8 mouse cellular contexts compared by ENCODE assay signal in genomic region chr9:108808163-108808665, GRCm38 (mm10). TPM values are rescaled to one million over a fixed set of nuclear protein-coding genes. Genes with fewer than 3 reads are reported as not detected.
DNase-seq lines count a peak whose midpoint lies in the region; ATAC-seq and TF ChIP-seq lines count a peak whose summit lies in the region.

Gene Nckipsd, plus strand, starts transcription at chr9:108808368.

- TF ChIP-seq POLR2A in liver, adult 2 months (IDR thresholded peaks at IDR 0.05; ENCODE audit: extremely low read depth, insufficient read depth, low read length), result 0 out of 2 replicates have a peak, but pooled peaks have one; percentile 39

- H3K4me3 ChIP-seq in heart, embryonic 13.5 days, result peak within 1 kb of the TSS; percentile 73
- H3K4me3 ChIP-seq in kidney, postnatal 0 days (replicated peaks; ENCODE audit: low read depth, low read length), result peak within 1 kb of the TSS; percentile 74
- peak within 1 kb of the TSS; percentile 91 for H3K4me3 ChIP-seq in liver, adult 2 months (ENCODE audit: insufficient read depth, low read depth, low read length)

- H3K36me3 ChIP-seq in heart, embryonic 13.5 days, result peaks cover 67% of the 10 kb centered on the region
- peaks cover 38% of the 10 kb centered on the region for H3K36me3 ChIP-seq in kidney, postnatal 0 days (ENCODE audit: insufficient read depth, low read length)
- peaks cover 26% of the 10 kb centered on the region for H3K36me3 ChIP-seq in liver, adult 2 months (ENCODE audit: control insufficient read depth, insufficient read depth, low read length)

- H3K79me2 ChIP-seq in liver, adult 2 months (ENCODE audit: control insufficient read depth, insufficient read depth, low read length), result no peaks in the 10 kb centered on the region

- H3K9me3 ChIP-seq in heart, embryonic 13.5 days, result no peaks in the 10 kb centered on the region
- no peaks in the 10 kb centered on the region for H3K9me3 ChIP-seq in kidney, postnatal 0 days (replicated peaks; ENCODE audit: low read length)

- under 1% methylated on average over 62 of the region's 62 CpGs for WGBS in heart, embryonic 13.5 days
- WGBS in kidney, postnatal 0 days, result under 1% methylated on average over 44 of the region's 62 CpGs
- 1% methylated on average over 62 of the region's 62 CpGs for WGBS in liver, adult 2 months

- peak within 1 kb of the TSS; percentile 33 for H3K27ac ChIP-seq in heart, embryonic 13.5 days (replicated peaks)
- H3K27ac ChIP-seq in kidney, postnatal 0 days, result peak within 1 kb of the TSS; percentile 48
- H3K27ac ChIP-seq in liver, adult 2 months (replicated peaks; ENCODE audit: insufficient read depth, low read depth, low read length), result peak within 1 kb of the TSS; percentile 23; the same call in 1 of the 2 replicates

- peak within 1 kb of the TSS; percentile 84 for H3K4me2 ChIP-seq in heart, embryonic 13.5 days
- peak within 1 kb of the TSS; percentile 95 for H3K4me2 ChIP-seq in kidney, postnatal 0 days (ENCODE audit: low read length)

- peaks cover 49% of the 10 kb centered on the region for H3K4me1 ChIP-seq in heart, embryonic 13.5 days
- H3K4me1 ChIP-seq in kidney, postnatal 0 days (replicated peaks; ENCODE audit: insufficient read depth, low read length), result peaks cover 7% of the 10 kb centered on the region; the same call in 1 of the 2 replicates
- H3K4me1 ChIP-seq in liver, adult 2 months (ENCODE audit: control insufficient read depth, insufficient read depth, low read length), result peaks cover 4% of the 10 kb centered on the region; the same call in 1 of the 2 replicates

- DNase-seq in CD4-positive, CD25-positive, alpha-beta regulatory T cell, adult 2 months (ENCODE audit: low read depth, low spot score), result peak; percentile 97
- DNase-seq in c-Kit-negative CD71-positive TER-119-positive erythroid progenitor cells, embryonic 14.5 days (ENCODE audit: low read depth, low spot score), result peak; percentile 92
- peak; percentile 54 for DNase-seq in fibroblast of lung, adult 2 months (ENCODE audit: low read depth)
- peak; percentile 93 for DNase-seq in kidney, postnatal 0 days (ENCODE audit: low spot score)
- no peak for DNase-seq in liver, adult 2 months (ENCODE audit: extremely low read depth, low read depth, low spot score)
- DNase-seq in spleen, postnatal 36 days (ENCODE audit: low spot score in 2 of 2), result peak; percentile 90 to 93

- peak within 1 kb of the TSS; percentile 88 for H3K9ac ChIP-seq in heart, embryonic 13.5 days
- peak within 1 kb of the TSS; percentile 77 for H3K9ac ChIP-seq in kidney, postnatal 0 days (ENCODE audit: low read depth, low read length)
- peak within 1 kb of the TSS; percentile 99 for H3K9ac ChIP-seq in liver, adult 2 months (ENCODE audit: low read depth, low read length)

- peak; percentile 81 for TF ChIP-seq CTCF in kidney, postnatal 0 days (IDR thresholded peaks at IDR 0.05; ENCODE audit: low read depth)
- peak; percentile 81 for TF ChIP-seq CTCF in liver, adult 2 months (IDR thresholded peaks at IDR 0.05; ENCODE audit: low read depth, low read length)

- ATAC-seq in heart, embryonic 13.5 days (ENCODE audit: extremely low read depth, insufficient number of reproducible peaks, low FRiP score, low TSS enrichment), result peak; percentile 85
- ATAC-seq in kidney, postnatal 0 days (replicated peaks; ENCODE audit: low FRiP score, low read depth), result peak; percentile 85
- peak; percentile 52 for ATAC-seq in monocyte, adult 5-6 weeks (replicated peaks; ENCODE audit: insufficient number of reproducible peaks, low FRiP score, low TSS enrichment, poor library complexity, severe bottlenecking)

- no peaks in the 10 kb centered on the region for H3K27me3 ChIP-seq in heart, embryonic 13.5 days (replicated peaks)
- H3K27me3 ChIP-seq in kidney, postnatal 0 days (ENCODE audit: insufficient read depth, low read length), result no peaks in the 10 kb centered on the region
- no peaks in the 10 kb centered on the region for H3K27me3 ChIP-seq in liver, adult 2 months (ENCODE audit: control insufficient read depth, insufficient read depth, low read length)

RNA-seq across cellular contexts. Expression of gene Nckipsd, which starts in this region (rescaled TPM):
- 9.7 and 10.6 TPM in 2 replicates for polyA plus RNA-seq in heart, embryonic 13.5 days (2015; fragmentation: Nextera tagmentation; extraction: Ambion mirVana)
- 11.3 and 13.6 TPM in 2 replicates for polyA plus RNA-seq in kidney, postnatal 0 days (2015; fragmentation: Nextera tagmentation; extraction: Ambion mirVana)
- total RNA-seq in liver, adult 2 months (2014; rRNA removed), result 2.2 and 2.8 TPM in 2 replicates
- polyA plus RNA-seq in liver, adult 2 months (2012; rRNA removed), result 5.8 and 7.7 TPM in 2 replicates
- total RNA-seq in monocyte, adult 5-6 weeks (2017), result 1.8 to 7.4 TPM (median 4.9 TPM) in 3 replicates
